26 mouse cellular contexts compared by ENCODE assay signal in the genomic region with DNA sequence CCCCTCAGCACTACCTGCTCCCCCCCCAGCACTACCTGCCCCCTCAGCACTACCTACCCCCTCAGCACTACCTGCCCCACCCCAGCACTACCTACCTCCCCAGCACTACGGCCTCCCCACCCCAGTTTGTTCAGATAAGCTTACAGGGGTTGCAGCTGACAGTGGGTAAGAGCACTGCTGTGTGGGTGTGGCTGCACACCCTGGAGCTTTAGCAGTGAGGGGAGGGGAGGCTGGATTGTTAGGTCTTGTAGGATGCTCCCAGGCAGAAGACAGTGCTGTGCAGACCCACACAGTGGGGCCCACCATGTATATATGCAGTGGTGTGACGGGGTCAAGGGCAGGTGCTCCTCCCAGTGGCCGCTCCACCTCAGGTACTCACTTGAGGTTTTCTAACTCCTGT. TPM values are rescaled to one million over a fixed set of nuclear protein-coding genes. Genes with fewer than 3 reads are reported as not detected.
DNase-seq lines count a peak whose midpoint lies in the region; ATAC-seq and TF ChIP-seq lines count a peak whose summit lies in the region.
"Had no signal": no experiment of that assay in that cellular context is flagged by ENCODE, and none has a peak within 500 bp of the region (broad histone marks: within the 10 kb centered on the region; RNA-seq: fewer than 3 reads in every experiment).

No protein-coding gene starts in this region.

- no peaks in the 10 kb centered on the region for H3K9me3 ChIP-seq in liver, postnatal 0 days (ENCODE audit: low read length)
- no peaks in the 10 kb centered on the region for H3K9me3 ChIP-seq in liver, embryonic 11.5 days (ENCODE audit: control insufficient read depth, low read length)
- H3K9me3 ChIP-seq in liver, embryonic 14.5 days (ENCODE audit: control insufficient read depth, low read length), result no peaks in the 10 kb centered on the region
- H3K9me3 ChIP-seq in hindbrain, embryonic 11.5 days (ENCODE audit: control insufficient read depth, low read length), result no peaks in the 10 kb centered on the region
- no peaks in the 10 kb centered on the region for H3K9me3 ChIP-seq in midbrain, embryonic 15.5 days
- H3K9me3 ChIP-seq in embryonic facial prominence, embryonic 10.5 days, result no peaks in the 10 kb centered on the region
- H3K9me3 ChIP-seq: embryonic facial prominence, embryonic 13.5 days; forebrain, embryonic 12.5 days; forebrain, embryonic 15.5 days; hindbrain, embryonic 13.5 days had no signal

- H3K27me3 ChIP-seq in liver, postnatal 0 days (ENCODE audit: insufficient read depth, low read length), result no peaks in the 10 kb centered on the region
- H3K27me3 ChIP-seq in liver, embryonic 11.5 days (replicated peaks; ENCODE audit: control insufficient read depth, insufficient read depth, low read length), result no peaks in the 10 kb centered on the region
- no peaks in the 10 kb centered on the region for H3K27me3 ChIP-seq in liver, embryonic 14.5 days (ENCODE audit: control insufficient read depth, insufficient read depth, low read length)
- no peaks in the 10 kb centered on the region for H3K27me3 ChIP-seq in hindbrain, embryonic 11.5 days (ENCODE audit: control insufficient read depth, insufficient read depth, low read length)
- no peaks in the 10 kb centered on the region for H3K27me3 ChIP-seq in midbrain, embryonic 15.5 days (replicated peaks)
- no peaks in the 10 kb centered on the region for H3K27me3 ChIP-seq in embryonic facial prominence, embryonic 10.5 days (replicated peaks; ENCODE audit: low read depth, poor library complexity, severe bottlenecking)
- H3K27me3 ChIP-seq: CH12.LX; embryonic facial prominence, embryonic 13.5 days; forebrain, embryonic 12.5 days; forebrain, embryonic 15.5 days; hindbrain, embryonic 13.5 days had no signal

- H3K4me1 ChIP-seq in liver, postnatal 0 days (ENCODE audit: insufficient read depth), result no peaks in the 10 kb centered on the region
- H3K4me1 ChIP-seq in liver, embryonic 11.5 days (replicated peaks; ENCODE audit: control insufficient read depth, insufficient read depth, low read length), result no peaks in the 10 kb centered on the region
- no peaks in the 10 kb centered on the region for H3K4me1 ChIP-seq in liver, embryonic 14.5 days (replicated peaks; ENCODE audit: control insufficient read depth in 2 of 2, insufficient read depth in 2 of 2, low read length in 1 of 2)
- no peaks in the 10 kb centered on the region for H3K4me1 ChIP-seq in hindbrain, embryonic 11.5 days (replicated peaks; ENCODE audit: control insufficient read depth, insufficient read depth, low read length)
- H3K4me1 ChIP-seq in midbrain, embryonic 15.5 days, result no peaks in the 10 kb centered on the region
- no peaks in the 10 kb centered on the region for H3K4me1 ChIP-seq in embryonic facial prominence, embryonic 10.5 days
- H3K4me1 ChIP-seq: embryonic facial prominence, embryonic 13.5 days; forebrain, embryonic 12.5 days; forebrain, embryonic 15.5 days; hindbrain, embryonic 13.5 days had no signal

- peaks cover 44% of the 10 kb centered on the region for H3K36me3 ChIP-seq in liver, postnatal 0 days (replicated peaks; ENCODE audit: insufficient read depth, low read length)
- peaks cover 45% of the 10 kb centered on the region for H3K36me3 ChIP-seq in liver, embryonic 11.5 days (ENCODE audit: control insufficient read depth, insufficient read depth, low read length)
- H3K36me3 ChIP-seq in liver, embryonic 14.5 days (replicated peaks; ENCODE audit: control insufficient read depth, insufficient read depth, low read depth), result peaks cover 32% of the 10 kb centered on the region
- H3K36me3 ChIP-seq in hindbrain, embryonic 11.5 days (ENCODE audit: control insufficient read depth, insufficient read depth, low read length), result peaks cover 11% of the 10 kb centered on the region; the same call in 1 of the 2 replicates
- H3K36me3 ChIP-seq in midbrain, embryonic 15.5 days (replicated peaks), result peaks cover 61% of the 10 kb centered on the region
- H3K36me3 ChIP-seq in embryonic facial prominence, embryonic 10.5 days (replicated peaks), result peaks cover 92% of the 10 kb centered on the region

- no peak overlapping the region for H3K27ac ChIP-seq in liver, postnatal 0 days (ENCODE audit: low read depth)
- H3K27ac ChIP-seq in liver, embryonic 11.5 days (ENCODE audit: low read depth, low read length), result no peak overlapping the region
- no peak overlapping the region for H3K27ac ChIP-seq in liver, embryonic 14.5 days
- H3K27ac ChIP-seq in hindbrain, embryonic 11.5 days (ENCODE audit: low read depth, low read length), result no peak overlapping the region
- H3K27ac ChIP-seq in midbrain, embryonic 15.5 days, result no peak overlapping the region
- no peak overlapping the region for H3K27ac ChIP-seq in embryonic facial prominence, embryonic 10.5 days (replicated peaks)
- H3K27ac ChIP-seq: embryonic facial prominence, embryonic 13.5 days; forebrain, embryonic 12.5 days; forebrain, embryonic 15.5 days; heart, adult 2 months; hindbrain, embryonic 13.5 days had no signal

- TF ChIP-seq EP300 in liver, postnatal 0 days (IDR thresholded peaks at IDR 0.05; ENCODE audit: low read depth), result no peak
- TF ChIP-seq EP300 in liver, embryonic 14.5 days (IDR thresholded peaks at IDR 0.05; ENCODE audit: low read depth), result no peak

- no peak overlapping the region for H3K4me3 ChIP-seq in liver, postnatal 0 days (ENCODE audit: low read depth, low read length)
- no peak overlapping the region for H3K4me3 ChIP-seq in liver, embryonic 11.5 days (ENCODE audit: low read depth, low read length)
- H3K4me3 ChIP-seq in liver, embryonic 14.5 days (ENCODE audit: insufficient read depth in 1 of 2, low read depth in 2 of 2, low read length in 2 of 2), result no peak overlapping the region
- no peak overlapping the region for H3K4me3 ChIP-seq in hindbrain, embryonic 11.5 days (ENCODE audit: low read depth, low read length)
- no peak overlapping the region for H3K4me3 ChIP-seq in midbrain, embryonic 15.5 days
- H3K4me3 ChIP-seq in embryonic facial prominence, embryonic 10.5 days, result no peak overlapping the region
- H3K4me3 ChIP-seq: embryonic facial prominence, embryonic 13.5 days; erythroblast, embryonic 14.5 days; forebrain, embryonic 12.5 days; forebrain, embryonic 15.5 days; heart, adult 2 months; hindbrain, embryonic 13.5 days had no signal

- no peak overlapping the region for H3K9ac ChIP-seq in liver, postnatal 0 days (replicated peaks)
- no peak overlapping the region for H3K9ac ChIP-seq in liver, embryonic 11.5 days (ENCODE audit: low read depth, low read length)
- H3K9ac ChIP-seq in liver, embryonic 14.5 days (replicated peaks), result no peak overlapping the region
- no peak overlapping the region for H3K9ac ChIP-seq in hindbrain, embryonic 11.5 days (ENCODE audit: low read depth, low read length)
- no peak overlapping the region for H3K9ac ChIP-seq in midbrain, embryonic 15.5 days
- H3K9ac ChIP-seq: embryonic facial prominence, embryonic 13.5 days; forebrain, embryonic 12.5 days; forebrain, embryonic 15.5 days; hindbrain, embryonic 13.5 days had no signal

- ATAC-seq in liver, postnatal 0 days, result no peak
- ATAC-seq in liver, embryonic 11.5 days (replicated peaks; ENCODE audit: low FRiP score), result peak; percentile 66
- peak; percentile 37; the same call in 1 of the 2 replicates for ATAC-seq in liver, embryonic 14.5 days (ENCODE audit: insufficient read depth)
- ATAC-seq in hindbrain, embryonic 11.5 days (ENCODE audit: low FRiP score), result no peak
- ATAC-seq in midbrain, embryonic 15.5 days (replicated peaks), result no peak
- ATAC-seq: forebrain, embryonic 15.5 days; hindbrain, embryonic 16.5 days had no signal

- WGBS in liver, postnatal 0 days (ENCODE audit: insufficient replicate concordance), result 86% methylated on average over 3 of the region's 3 CpGs
- WGBS in liver, embryonic 11.5 days, result 87% methylated on average over 3 of the region's 3 CpGs
- 54% methylated on average over 3 of the region's 3 CpGs for WGBS in liver, embryonic 14.5 days (ENCODE audit: insufficient replicate concordance)
- WGBS in hindbrain, embryonic 11.5 days, result 93% methylated on average over 3 of the region's 3 CpGs
- 95% methylated on average over 3 of the region's 3 CpGs for WGBS in midbrain, embryonic 15.5 days
- 95% methylated on average over 3 of the region's 3 CpGs for WGBS in embryonic facial prominence, embryonic 10.5 days

- DNase-seq in liver, result peak; percentile 7
- DNase-seq in liver, postnatal 0 days, result no peak
- no peak for DNase-seq in liver, embryonic 11.5 days (ENCODE audit: low spot score)
- DNase-seq in liver, embryonic 14.5 days (ENCODE audit: low read depth in 3 of 3, low spot score in 3 of 3), result no peak
- DNase-seq in hindbrain, embryonic 11.5 days (ENCODE audit: low spot score), result no peak
- DNase-seq in embryonic facial prominence, embryonic 10.5 days (ENCODE audit: low spot score), result no peak
- DNase-seq: adrenal gland, postnatal 10 days; adrenal gland, postnatal 36 days; B cell, adult 2 months; cerebellum, adult 11 months; cerebellum, adult 2 months; cerebellum, adult 9-11 months; cerebellum, postnatal 25 days; gastrocnemius, postnatal 36 days; heart, adult 2 months had no signal

- H3K4me2 ChIP-seq in liver, postnatal 0 days (ENCODE audit: low read depth, low read length), result no peak overlapping the region
- H3K4me2 ChIP-seq in liver, embryonic 11.5 days, result no peak overlapping the region
- no peak overlapping the region for H3K4me2 ChIP-seq in liver, embryonic 14.5 days (ENCODE audit: low read depth)
- H3K4me2 ChIP-seq in hindbrain, embryonic 11.5 days (replicated peaks; ENCODE audit: low read depth, low read length), result no peak overlapping the region
- no peak overlapping the region for H3K4me2 ChIP-seq in midbrain, embryonic 15.5 days
- H3K4me2 ChIP-seq: embryonic facial prominence, embryonic 13.5 days; forebrain, embryonic 12.5 days; forebrain, embryonic 15.5 days; heart, embryonic 11.5 days; hindbrain, embryonic 13.5 days had no signal

- TF ChIP-seq CTCF in liver, postnatal 0 days (IDR thresholded peaks at IDR 0.05; ENCODE audit: low read depth), result no peak
- TF ChIP-seq CTCF in liver, embryonic 14.5 days (IDR thresholded peaks at IDR 0.05; ENCODE audit: low read depth), result no peak

RNA-seq across cellular contexts. Expression of gene Cnot10, which starts 29.7 kb away (rescaled TPM):
- 14.4 and 15.8 TPM in 2 replicates for polyA plus RNA-seq in liver, postnatal 0 days (2015; fragmentation: Nextera tagmentation; extraction: Ambion mirVana)
- 52.8 and 57.7 TPM in 2 replicates for polyA plus RNA-seq in liver, embryonic 11.5 days (2014; fragmentation: Nextera tagmentation; extraction: Ambion mirVana)
- polyA plus RNA-seq in liver, embryonic 14.5 days (2012; rRNA removed), result 16.3 and 20.7 TPM in 2 replicates
- 23.1 and 23.8 TPM in 2 replicates for polyA plus RNA-seq in liver, embryonic 14.5 days (2014; fragmentation: Nextera tagmentation; extraction: Ambion mirVana)
- polyA plus RNA-seq in hindbrain, embryonic 11.5 days (2014; fragmentation: Nextera tagmentation; extraction: Ambion mirVana), result 60.7 and 64.2 TPM in 2 replicates
- 57.4 and 61.0 TPM in 2 replicates for polyA plus RNA-seq in midbrain, embryonic 15.5 days (2015; fragmentation: Nextera tagmentation; extraction: Ambion mirVana)
- 73.2 and 74.3 TPM in 2 replicates for polyA plus RNA-seq in embryonic facial prominence, embryonic 10.5 days (2016; fragmentation: Nextera tagmentation; extraction: Ambion mirVana)

RNA-seq across cellular contexts. Expression of gene Trim71, which starts 46.1 kb away (rescaled TPM):
- polyA plus RNA-seq in liver, postnatal 0 days (2015; fragmentation: Nextera tagmentation; extraction: Ambion mirVana), result 0.05 and 0.06 TPM in 2 replicates
- polyA plus RNA-seq in liver, embryonic 11.5 days (2014; fragmentation: Nextera tagmentation; extraction: Ambion mirVana), result 2.6 and 3.1 TPM in 2 replicates
- 0.61 and 0.74 TPM in 2 replicates for polyA plus RNA-seq in liver, embryonic 14.5 days (2012; rRNA removed)
- 0.62 and 0.82 TPM in 2 replicates for polyA plus RNA-seq in liver, embryonic 14.5 days (2014; fragmentation: Nextera tagmentation; extraction: Ambion mirVana)
- 1.9 and 2.7 TPM in 2 replicates for polyA plus RNA-seq in hindbrain, embryonic 11.5 days (2014; fragmentation: Nextera tagmentation; extraction: Ambion mirVana)
- polyA plus RNA-seq in midbrain, embryonic 15.5 days (2015; fragmentation: Nextera tagmentation; extraction: Ambion mirVana), result 0.15 and 0.17 TPM in 2 replicates
- 7.8 and 9.4 TPM in 2 replicates for polyA plus RNA-seq in embryonic facial prominence, embryonic 10.5 days (2016; fragmentation: Nextera tagmentation; extraction: Ambion mirVana)
- polyA plus RNA-seq: erythroblast, embryonic 14.5 days; heart, adult 2 months; heart, embryonic 14.5 days; heart, postnatal 0 days had no signal

Comparison
In these comparisons a context has a peak if more than half of its experiments do, and no peak if none do; other contexts are left out.
1. ATAC-seq: peak in liver, embryonic 11.5 days (single experiment) and liver, embryonic 14.5 days (single experiment); none in liver, postnatal 0 days (single experiment), hindbrain, embryonic 11.5 days (single experiment) and midbrain, embryonic 15.5 days (single experiment).